Mouse (Mus musculus) embryo, embryonic 9.5 days (tissue): ENCODE measurements around the gene Ube2z.
A peak's percentile ranks its signal among the peaks of the same experiment; 100 is the strongest.

ENCODE experiments used
- DNase-seq: peaks from one replicate; pipeline ENCODE4 v3.0.0-alpha.2; 2017; ENCODE audit errors: extremely low spot score

Gene Ube2z

GRCm38 (mm10) chr11:96006852-96007515 lies 58.2 kb downstream of the Ube2z start:
- peak; percentile 93 for DNase-seq

DNA sequence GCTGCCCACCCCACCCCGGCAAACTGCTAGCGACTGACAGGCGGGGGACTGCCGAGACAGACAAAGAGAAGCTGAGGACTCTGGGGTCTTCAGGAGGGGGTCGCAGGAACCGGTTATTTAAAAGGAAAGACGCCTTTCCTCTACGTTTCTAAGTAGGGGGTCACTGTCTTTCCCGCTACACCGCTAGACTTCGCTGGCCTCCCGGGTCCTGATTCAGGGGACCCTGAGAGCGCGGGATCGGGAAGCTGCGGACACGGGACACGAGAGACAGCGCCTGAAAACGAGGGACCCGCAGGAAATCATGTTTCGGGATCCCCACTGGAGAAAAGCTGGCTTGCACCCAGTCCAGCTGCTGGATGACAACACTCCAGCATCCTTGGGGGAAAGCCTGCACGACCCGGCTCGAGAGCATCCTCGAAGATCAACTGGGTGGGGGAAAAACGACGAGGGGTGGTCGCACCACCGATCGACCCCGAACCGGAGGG lies 58.8 kb downstream of the Ube2z start:
- DNase-seq, result no peak

- DNase-seq, result peak; percentile 89
Observed at GRCm38 (mm10) chr11:96005403-96006271, 59.6 kb downstream of the Ube2z start, which contains the start of gene Igf2bp1. Gene Igf2bp1 (minus strand): TSS chr11:96005940.

DNA sequence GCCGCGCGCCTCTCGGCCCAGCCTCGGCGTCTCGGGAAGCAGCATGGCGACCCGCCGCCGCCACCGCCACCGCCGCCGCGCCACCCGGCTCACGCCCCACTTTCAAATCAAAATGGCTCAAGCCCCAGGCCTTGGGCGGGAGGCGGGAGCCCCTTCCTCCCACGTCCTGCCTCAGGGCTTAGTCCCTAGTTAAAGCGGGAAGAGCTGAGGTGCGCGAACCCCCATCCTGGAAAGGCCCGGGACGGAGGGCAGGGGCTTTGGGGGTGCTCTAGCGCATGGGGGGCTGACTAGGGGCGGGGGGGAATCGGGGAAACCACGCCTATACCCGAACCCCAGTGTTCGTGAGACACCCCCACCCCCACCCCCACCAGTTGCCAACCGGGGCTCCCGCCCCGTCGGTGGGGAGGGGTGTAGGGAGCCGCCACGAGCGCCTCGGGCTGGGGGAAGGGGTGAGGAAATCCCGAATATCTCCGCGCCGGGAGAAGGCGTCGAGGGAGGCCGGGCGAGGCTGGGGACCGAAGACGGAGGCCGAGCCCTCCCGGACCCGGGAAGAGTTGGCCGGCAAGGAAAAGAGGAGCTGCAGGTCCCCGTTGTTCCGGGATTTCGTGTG lies 60.3 kb downstream of the Ube2z start:
- peak; percentile 54 for DNase-seq

- DNase-seq, result no peak
Observed at GRCm38 (mm10) chr11:96003969-96004792, 61.0 kb downstream of the Ube2z start.

GRCm38 (mm10) chr11:96003100-96003900 lies 61.9 kb downstream of the Ube2z start:
- peak; percentile 47 for DNase-seq
